Mouse (Mus musculus) Patski (cell line): ENCODE measurements around the gene Ap3s2. TPM values are rescaled to one million over a fixed set of nuclear protein-coding genes. Genes with fewer than 3 reads are reported as not detected.
A peak's percentile ranks its signal among the peaks of the same experiment; 100 is the strongest.

ENCODE experiments used
- ATAC-seq: fragments of 100-300 bp; one replicate; pipeline ENCODE4 v1.8.0; 2021
- CTCF ChIA-PET: fragments of 350-600 bp; sonication (Branson Sonifier 250); formaldehyde crosslinking; loops from one replicate; lab custom pipeline; 2022; ENCODE audit warnings: inconsistent platforms; lab: Charles Lee
- POLR2A ChIA-PET: fragments of 350-600 bp; sonication (Branson Sonifier 250); formaldehyde crosslinking; loops from one replicate; lab custom pipeline; 2022; ENCODE audit warnings: antibody characterized with exemption, inconsistent platforms; lab: Charles Lee
- DNase-seq: peaks from one replicate; pipeline ENCODE4 v3.0.0-alpha.2; 2011; ENCODE audit warnings: low read depth, low spot score
- H3K27me3 ChIP-seq: fragments of 371-371 bp; one replicate; pipeline ENCODE4 v1.5.1; 2021
- CTCF ChIP-seq: fragments of 100-300 bp; IDR thresholded peaks from one replicate; pipeline ENCODE4 v1.5.1; 2021
- in situ Hi-C: fragments of 300-500 bp; cut with MboI; formaldehyde crosslinking; loops from 3 replicates; pipeline ENCODE4 v1.11.1; 2018; ENCODE audit warnings: low pct_unique_long_range_greater_than_20kb, mixed read lengths
- polyA plus RNA-seq: library from polyadenylated mRNA; unstranded; gene quantifications from one replicate; pipeline ENCODE4 v1.2.3, GENCODE M21; 2021

Gene Ap3s2
- polyA plus RNA-seq, 1 experiment from 2014 or later = 32.7 TPM

GRCm38 (mm10) chr7:79869072-79869719 lies 51.3 kb downstream of the Ap3s2 start:
- CTCF ChIA-PET = no interaction called here
- in situ Hi-C loops = no loop called here
- ATAC-seq = no peak

GRCm38 (mm10) chr7:79868475-79868874 lies 52.0 kb downstream of the Ap3s2 start:
- TF ChIP-seq CTCF = no peak
- in situ Hi-C loops = no loop called here
- H3K27me3 ChIP-seq = no peaks in the 10 kb centered on the region
- ChIA-PET POLR2A (no interaction called here), CTCF (no interaction called here)
- DNase-seq (no peak), ATAC-seq (no peak)

More at GRCm38 (mm10) chr7:79869072-79869719, 51.3 kb downstream of the Ap3s2 start:
- H3K27me3 ChIP-seq = no peaks in the 10 kb centered on the region
- no peak for DNase-seq
- TF ChIP-seq CTCF = no peak
- POLR2A ChIA-PET = interaction anchor here (0.7 kb wide), 1 partner anchor 31 kb away, joined by 3 read pairs; no protein-coding TSS in a partner anchor

GRCm38 (mm10) chr7:79867861-79868260 lies 52.6 kb downstream of the Ap3s2 start:
- DNase-seq (no peak), ATAC-seq (no peak)
- ChIA-PET POLR2A (no interaction called here), CTCF (no interaction called here)
- H3K27me3 ChIP-seq = no peaks in the 10 kb centered on the region
- in situ Hi-C loops = no loop called here
- TF ChIP-seq CTCF = no peak

GRCm38 (mm10) chr7:79866294-79867000 lies 54.0 kb downstream of the Ap3s2 start:
- ATAC-seq = peak; percentile 28
- no peaks in the 10 kb centered on the region for H3K27me3 ChIP-seq
- no peak for TF ChIP-seq CTCF
- ChIA-PET CTCF (interaction anchor here (1.7 kb wide), 1 partner anchor 13 kb away, joined by 4 read pairs; no protein-coding TSS in a partner anchor), POLR2A (no interaction called here)
- in situ Hi-C loops = no loop called here
- DNase-seq = no peak

GRCm38 (mm10) chr7:79861794-79862193 lies 58.7 kb downstream of the Ap3s2 start:
- ATAC-seq = no peak
- no peak for TF ChIP-seq CTCF
- DNase-seq = no peak
- ChIA-PET POLR2A (no interaction called here), CTCF (interaction anchor here (1.5 kb wide), 1 partner anchor 40 kb away, joined by 3 read pairs; no protein-coding TSS in a partner anchor)
- in situ Hi-C loops = no loop called here
- no peaks in the 10 kb centered on the region for H3K27me3 ChIP-seq

- ChIA-PET CTCF (interaction anchor here (1.5 kb wide), 1 partner anchor 41 kb away, joined by 3 read pairs; no protein-coding TSS in a partner anchor), POLR2A (no interaction called here)
- DNase-seq (no peak), ATAC-seq (no peak)
- H3K27me3 ChIP-seq = no peaks in the 10 kb centered on the region
- TF ChIP-seq CTCF = no peak
- in situ Hi-C loops = no loop called here
These were observed 59.6 kb downstream of the Ap3s2 start, which contains the start of gene Anpep for GRCm38 (mm10) chr7:79860811-79861210. Gene Anpep, minus strand, starts transcription at chr7:79861059.

GRCm38 (mm10) chr7:79858956-79859630 lies 61.4 kb downstream of the Ap3s2 start:
- DNase-seq = no peak
- POLR2A ChIA-PET = no interaction called here
- CTCF ChIA-PET = interaction anchor here (1.1 to 1.4 kb wide), 2 partner anchors 17 to 22 kb away, joined by 3 read pairs; no protein-coding TSS in a partner anchor
- peak; percentile 32 for ATAC-seq
- no peak for TF ChIP-seq CTCF
- H3K27me3 ChIP-seq = no peaks in the 10 kb centered on the region
- in situ Hi-C loops = loop anchor here (5.0 kb wide), 1 partner anchor 48 kb away; no protein-coding TSS in a partner anchor

GRCm38 (mm10) chr7:79858202-79858934 lies 62.1 kb downstream of the Ap3s2 start:
- POLR2A ChIA-PET = no interaction called here
- CTCF ChIA-PET = interaction anchor here (1.1 to 1.4 kb wide), 2 partner anchors 16 to 22 kb away, joined by 3 read pairs; no protein-coding TSS in a partner anchor
- in situ Hi-C loops = loop anchor here (5.0 kb wide), 1 partner anchor 49 kb away; no protein-coding TSS in a partner anchor
- no peaks in the 10 kb centered on the region for H3K27me3 ChIP-seq
- DNase-seq = no peak
- ATAC-seq = no peak
- no peak for TF ChIP-seq CTCF

- POLR2A ChIA-PET = no interaction called here
- CTCF ChIA-PET = no interaction called here
- TF ChIP-seq CTCF = no peak
- in situ Hi-C loops = loop anchor here (5.0 kb wide), 1 partner anchor 51 kb away; no protein-coding TSS in a partner anchor
- no peak for ATAC-seq
- H3K27me3 ChIP-seq = no peaks in the 10 kb centered on the region
- no peak for DNase-seq
These were observed 64.1 kb downstream of the Ap3s2 start for GRCm38 (mm10) chr7:79856305-79856704.
